ENCODE assay signal across 9 mouse cellular contexts in genomic region chr4:149564452-149565407, GRCm38 (mm10). TPM values are rescaled to one million over a fixed set of nuclear protein-coding genes. Genes with fewer than 3 reads are reported as not detected.
DNase-seq lines count a peak whose midpoint lies in the region; ATAC-seq and TF ChIP-seq lines count a peak whose summit lies in the region.
"Had no signal": no experiment of that assay in that cellular context is flagged by ENCODE, and none has a peak within 500 bp of the region (broad histone marks: within the 10 kb centered on the region; RNA-seq: fewer than 3 reads in every experiment).

No protein-coding gene starts in this region.

- peaks cover 22% of the 10 kb centered on the region for H3K36me3 ChIP-seq in embryonic facial prominence, embryonic 13.5 days
- H3K36me3 ChIP-seq in heart, embryonic 15.5 days, result 0 out of 2 replicates have a peak, but pooled peaks cover 3% of the 10 kb centered on the region
- no peaks in the 10 kb centered on the region for H3K36me3 ChIP-seq in kidney, postnatal 0 days (ENCODE audit: insufficient read depth, low read length)
- H3K36me3 ChIP-seq in lung, embryonic 15.5 days, result peaks cover 7% of the 10 kb centered on the region

- no peaks in the 10 kb centered on the region for H3K9me3 ChIP-seq in embryonic facial prominence, embryonic 13.5 days
- no peaks in the 10 kb centered on the region for H3K9me3 ChIP-seq in heart, embryonic 15.5 days (replicated peaks)
- no peaks in the 10 kb centered on the region for H3K9me3 ChIP-seq in kidney, postnatal 0 days (replicated peaks; ENCODE audit: low read length)
- H3K9me3 ChIP-seq in lung, embryonic 15.5 days, result no peaks in the 10 kb centered on the region

- TF ChIP-seq CTCF in kidney, postnatal 0 days (IDR thresholded peaks at IDR 0.05; ENCODE audit: low read depth), result peak; percentile 67

- peak; percentile 76 for DNase-seq in urinary bladder, postnatal 14 days (ENCODE audit: low spot score)
- no peak for DNase-seq in urinary bladder, postnatal 25 days (ENCODE audit: low spot score)
- peak; percentile 93 for DNase-seq in kidney, postnatal 0 days (ENCODE audit: low spot score)
- peak; percentile 82 to 85 for DNase-seq in right cerebral cortex, postnatal 10 days (ENCODE audit: low spot score in 2 of 2)
- DNase-seq in Muller cell, postnatal 12 days (ENCODE audit: inconsistent ontology term), result no peak

- 59% methylated on average over 20 of the region's 20 CpGs for WGBS in embryonic facial prominence, embryonic 13.5 days
- 46% methylated on average over 20 of the region's 20 CpGs for WGBS in heart, embryonic 15.5 days
- 40% methylated on average over 20 of the region's 20 CpGs for WGBS in kidney, postnatal 0 days
- 41% methylated on average over 20 of the region's 20 CpGs for WGBS in lung, embryonic 15.5 days

- no peaks in the 10 kb centered on the region for H3K27me3 ChIP-seq in embryonic facial prominence, embryonic 13.5 days
- 0 out of 2 replicates have a peak, but pooled peaks cover 2% of the 10 kb centered on the region for H3K27me3 ChIP-seq in heart, embryonic 15.5 days
- H3K27me3 ChIP-seq in kidney, postnatal 0 days (ENCODE audit: insufficient read depth, low read length), result no peaks in the 10 kb centered on the region
- no peaks in the 10 kb centered on the region for H3K27me3 ChIP-seq in lung, embryonic 15.5 days
- H3K27me3 ChIP-seq: Patski had no signal

- ATAC-seq in embryonic facial prominence, embryonic 13.5 days (ENCODE audit: insufficient number of reproducible peaks, insufficient read depth, low FRiP score, low TSS enrichment, low read depth), result peak; percentile 8; the same call in 1 of the 2 replicates
- peak; percentile 76 for ATAC-seq in heart, embryonic 15.5 days (replicated peaks; ENCODE audit: insufficient number of reproducible peaks, insufficient read depth, low FRiP score, low read depth)
- ATAC-seq in kidney, postnatal 0 days (replicated peaks; ENCODE audit: low FRiP score, low read depth), result peak; percentile 77
- peak; percentile 86 for ATAC-seq in lung, embryonic 15.5 days (ENCODE audit: borderline replicate concordance, extremely low read depth, low FRiP score, low TSS enrichment)
- ATAC-seq: Patski had no signal

- H3K4me2 ChIP-seq in embryonic facial prominence, embryonic 13.5 days, result no peak overlapping the region
- peak overlapping the region; percentile 55 for H3K4me2 ChIP-seq in heart, embryonic 15.5 days
- H3K4me2 ChIP-seq in kidney, postnatal 0 days (ENCODE audit: low read length), result peak overlapping the region; percentile 46
- H3K4me2 ChIP-seq in lung, embryonic 15.5 days, result peak overlapping the region; percentile 32

- H3K27ac ChIP-seq in embryonic facial prominence, embryonic 13.5 days, result no peak overlapping the region
- peak overlapping the region; percentile 77 for H3K27ac ChIP-seq in heart, embryonic 15.5 days
- peak overlapping the region; percentile 62 for H3K27ac ChIP-seq in kidney, postnatal 0 days
- peak overlapping the region; percentile 78 for H3K27ac ChIP-seq in lung, embryonic 15.5 days

- peaks cover 40% of the 10 kb centered on the region for H3K4me1 ChIP-seq in embryonic facial prominence, embryonic 13.5 days
- peaks cover 54% of the 10 kb centered on the region for H3K4me1 ChIP-seq in heart, embryonic 15.5 days (replicated peaks)
- H3K4me1 ChIP-seq in kidney, postnatal 0 days (replicated peaks; ENCODE audit: insufficient read depth, low read length), result peaks cover 9% of the 10 kb centered on the region
- peaks cover 62% of the 10 kb centered on the region for H3K4me1 ChIP-seq in lung, embryonic 15.5 days

- no peak overlapping the region for H3K4me3 ChIP-seq in embryonic facial prominence, embryonic 13.5 days
- H3K4me3 ChIP-seq in heart, embryonic 15.5 days, result peak overlapping the region; percentile 26
- no peak overlapping the region for H3K4me3 ChIP-seq in kidney, postnatal 0 days (replicated peaks; ENCODE audit: low read depth, low read length)
- H3K4me3 ChIP-seq in lung, embryonic 15.5 days, result no peak overlapping the region

- H3K9ac ChIP-seq in embryonic facial prominence, embryonic 13.5 days, result no peak overlapping the region
- H3K9ac ChIP-seq in heart, embryonic 15.5 days, result 0 out of 2 replicates have a peak overlapping the region, but pooled peaks have one; percentile 10
- no peak overlapping the region for H3K9ac ChIP-seq in kidney, postnatal 0 days (ENCODE audit: low read depth, low read length)
- no peak overlapping the region for H3K9ac ChIP-seq in lung, embryonic 15.5 days

RNA-seq across cellular contexts. Expression of gene Clstn1, which starts 21.5 kb away (rescaled TPM):
- polyA plus RNA-seq in embryonic facial prominence, embryonic 13.5 days (2015; fragmentation: Nextera tagmentation; extraction: Ambion mirVana), result 21.5 and 51.2 TPM in 2 replicates
- 21.3 and 32.1 TPM in 2 replicates for polyA plus RNA-seq in heart, embryonic 15.5 days (2015; fragmentation: Nextera tagmentation; extraction: Ambion mirVana)
- 40.7 and 43.9 TPM in 2 replicates for polyA plus RNA-seq in kidney, postnatal 0 days (2015; fragmentation: Nextera tagmentation; extraction: Ambion mirVana)
- polyA plus RNA-seq in lung, embryonic 15.5 days (2015; fragmentation: Nextera tagmentation; extraction: Ambion mirVana), result 51.1 and 56.2 TPM in 2 replicates

RNA-seq across cellular contexts. Expression of gene Ctnnbip1, which starts 46.7 kb away (rescaled TPM):
- polyA plus RNA-seq in embryonic facial prominence, embryonic 13.5 days (2015; fragmentation: Nextera tagmentation; extraction: Ambion mirVana), result 65.4 and 65.6 TPM in 2 replicates
- polyA plus RNA-seq in heart, embryonic 15.5 days (2015; fragmentation: Nextera tagmentation; extraction: Ambion mirVana), result 34.7 and 38.0 TPM in 2 replicates
- polyA plus RNA-seq in kidney, postnatal 0 days (2015; fragmentation: Nextera tagmentation; extraction: Ambion mirVana), result 63.3 and 66.3 TPM in 2 replicates
- polyA plus RNA-seq in lung, embryonic 15.5 days (2015; fragmentation: Nextera tagmentation; extraction: Ambion mirVana), result 57.9 and 61.0 TPM in 2 replicates

Comparison
In these comparisons a context has a peak if more than half of its experiments do, and no peak if none do; other contexts are left out.
1. DNase-seq: peak in urinary bladder, postnatal 14 days (single experiment), kidney, postnatal 0 days (single experiment) and right cerebral cortex, postnatal 10 days (2 of 2); none in urinary bladder, postnatal 25 days (single experiment) and Muller cell, postnatal 12 days (single experiment).
2. ATAC-seq: peak in every context shown above with its lines; median percentile 86 in lung, embryonic 15.5 days; 77 in kidney, postnatal 0 days; 76 in heart, embryonic 15.5 days; 8 in embryonic facial prominence, embryonic 13.5 days.